Mouse (Mus musculus): Measurements from ENCODE around the gene Ctdspl2. TPM values are rescaled to one million over a fixed set of nuclear protein-coding genes. Genes with fewer than 3 reads are reported as not detected.

The Ctdspl2 gene
- total RNA-seq, 2 experiments from 2014 or later, result 26.4 to 29.4 TPM

- no peak for DNase-seq
These were observed 103.7 kb downstream of the Ctdspl2 start for GRCm38 (mm10) chr2:122059365-122060115.

Small RNA genes within 50 kb of the gene (microRNA-seq; reads per million reads assigned to microRNA genes)
- not detected for gene Gm47314

Other genes with a start within 250 kb of the Ctdspl2 start
- gene Frmd5, start 148.9 kb upstream of the Ctdspl2 start, total RNA-seq (2021), result 100 to 1,000 TPM; 103 to 188 TPM
- gene Casc4, start 89.0 kb upstream of the Ctdspl2 start, total RNA-seq (2021), result 10 to 100 TPM; 40.5 to 50.6 TPM
- not detected for gene Mageb3, start 91 bp downstream of the Ctdspl2 start, total RNA-seq (2021)
- gene Eif3j1, start 72.5 kb downstream of the Ctdspl2 start, total RNA-seq (2021), result 10 to 100 TPM; 20.6 to 22.3 TPM
- 10 to 100 TPM; 18.4 to 20.5 TPM for gene Spg11, start 162.4 kb downstream of the Ctdspl2 start, total RNA-seq (2021)
- 100 to 1,000 TPM; 632 to 981 TPM for gene B2m, start 191.7 kb downstream of the Ctdspl2 start, total RNA-seq (2021)
- gene Trim69, start 204.7 kb downstream of the Ctdspl2 start, total RNA-seq (2021), result under 1 TPM; 0.16 to 0.17 TPM
- not detected for gene Patl2, start 230.2 kb downstream of the Ctdspl2 start, total RNA-seq (2021)
- not detected for gene Terb2, start 230.3 kb downstream of the Ctdspl2 start, total RNA-seq (2021)